Mouse (Mus musculus): Measurements from ENCODE around the gene Timm13. TPM values are rescaled to one million over a fixed set of nuclear protein-coding genes. Genes with fewer than 3 reads are reported as not detected.

The Timm13 gene
- total RNA-seq (2022) = 100 to 1,000 TPM; 117 to 135 (median 123) TPM

DNA sequence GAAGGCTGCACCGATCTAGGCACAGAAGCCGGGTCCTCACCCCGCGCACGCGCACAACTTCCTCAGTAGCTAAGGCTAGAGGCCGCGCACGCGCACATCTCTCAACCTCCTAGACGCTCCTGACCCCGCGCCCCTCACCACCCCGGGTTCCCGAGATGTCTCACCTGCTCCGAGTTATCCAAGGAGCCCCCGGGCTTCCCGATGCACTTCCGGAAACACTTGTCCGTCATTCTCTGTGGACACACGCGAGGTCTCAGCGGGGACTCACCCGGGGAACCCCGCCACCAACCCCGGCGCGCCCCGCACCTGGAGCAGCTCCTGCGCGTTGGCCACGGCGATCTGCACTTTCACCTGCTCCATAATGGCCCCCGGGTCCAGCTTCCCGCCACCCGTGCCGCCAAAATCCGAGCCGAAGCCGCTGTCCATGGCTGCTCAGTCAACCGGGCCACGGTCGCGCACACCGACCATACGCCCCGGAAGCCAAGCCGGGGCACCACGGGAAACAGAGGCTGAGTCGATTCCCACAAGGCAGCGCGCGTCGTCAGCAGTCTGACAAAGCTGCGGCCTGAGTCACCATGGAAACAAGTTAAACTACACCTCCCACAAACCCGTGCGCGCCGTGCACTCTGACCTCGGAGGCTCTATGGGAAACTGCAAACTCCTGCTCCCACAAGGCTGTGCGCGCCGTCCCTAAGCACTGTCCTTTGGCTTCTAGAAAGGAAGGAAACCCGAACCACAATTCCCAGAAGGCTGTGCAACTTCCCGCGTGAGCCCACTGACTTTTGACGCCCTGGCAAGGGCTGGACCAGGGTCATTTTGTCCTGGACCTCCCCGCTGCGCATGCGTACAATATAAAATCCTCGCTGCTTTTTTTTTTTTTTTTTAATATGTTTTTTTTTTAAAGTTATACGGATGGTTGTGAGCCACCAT is at the start of gene Timm13:
Gene Timm13, minus strand, starts transcription at position 652 of the 930 bp plus-strand sequence.
- peak; percentile 99 for DNase-seq (ENCODE audit: low spot score)

DNA sequence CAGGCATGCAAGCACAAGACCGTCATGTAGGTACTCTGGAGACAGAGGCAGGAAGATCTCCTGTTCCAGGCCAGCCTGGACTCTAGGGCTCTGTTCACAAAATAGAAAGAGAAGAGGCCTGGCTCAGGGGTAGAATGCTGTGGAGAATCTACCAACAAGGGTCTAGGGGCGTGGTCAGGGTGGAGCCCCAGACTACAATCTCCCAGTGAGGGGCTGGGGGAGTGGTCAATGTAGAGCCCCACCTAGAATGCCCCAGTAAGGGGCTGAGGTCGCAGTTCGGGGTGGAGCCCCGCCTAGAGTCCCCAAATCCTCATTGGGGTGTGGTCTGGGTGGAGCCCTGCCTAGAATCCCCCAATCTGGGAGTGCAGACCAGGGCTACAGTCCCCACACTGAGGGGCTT is 49.5 kb upstream of the Timm13 start:
- DNase-seq (ENCODE audit: low spot score) = no peak

GRCm38 (mm10) chr10:80949081-80949480 is 48.3 kb upstream of the Timm13 start:
- no peak for DNase-seq (ENCODE audit: low spot score)

DNA sequence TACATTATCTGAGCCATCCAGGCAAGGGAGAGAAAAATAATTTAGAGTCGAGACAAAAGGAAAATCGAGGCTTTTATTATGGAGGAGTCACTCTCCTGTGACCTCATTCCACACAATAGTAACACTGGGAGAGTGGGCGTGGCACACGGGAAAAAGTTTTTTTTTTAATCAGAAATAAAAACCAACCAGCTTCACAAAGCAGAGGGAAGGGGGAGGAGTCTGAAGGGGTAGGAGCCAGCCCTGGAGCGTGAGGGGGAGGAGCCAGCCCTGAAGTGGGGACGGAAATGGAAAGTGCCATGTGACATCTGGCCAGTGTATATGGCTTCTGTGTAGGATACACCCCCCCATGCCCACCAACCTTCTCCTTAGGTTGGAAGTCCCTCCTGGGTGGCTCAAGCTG is 47.8 kb upstream of the Timm13 start:
- no peak for DNase-seq (ENCODE audit: low spot score)

GRCm38 (mm10) chr10:80947802-80948201 is 47.0 kb upstream of the Timm13 start:
- DNase-seq (ENCODE audit: low spot score) = no peak

DNA sequence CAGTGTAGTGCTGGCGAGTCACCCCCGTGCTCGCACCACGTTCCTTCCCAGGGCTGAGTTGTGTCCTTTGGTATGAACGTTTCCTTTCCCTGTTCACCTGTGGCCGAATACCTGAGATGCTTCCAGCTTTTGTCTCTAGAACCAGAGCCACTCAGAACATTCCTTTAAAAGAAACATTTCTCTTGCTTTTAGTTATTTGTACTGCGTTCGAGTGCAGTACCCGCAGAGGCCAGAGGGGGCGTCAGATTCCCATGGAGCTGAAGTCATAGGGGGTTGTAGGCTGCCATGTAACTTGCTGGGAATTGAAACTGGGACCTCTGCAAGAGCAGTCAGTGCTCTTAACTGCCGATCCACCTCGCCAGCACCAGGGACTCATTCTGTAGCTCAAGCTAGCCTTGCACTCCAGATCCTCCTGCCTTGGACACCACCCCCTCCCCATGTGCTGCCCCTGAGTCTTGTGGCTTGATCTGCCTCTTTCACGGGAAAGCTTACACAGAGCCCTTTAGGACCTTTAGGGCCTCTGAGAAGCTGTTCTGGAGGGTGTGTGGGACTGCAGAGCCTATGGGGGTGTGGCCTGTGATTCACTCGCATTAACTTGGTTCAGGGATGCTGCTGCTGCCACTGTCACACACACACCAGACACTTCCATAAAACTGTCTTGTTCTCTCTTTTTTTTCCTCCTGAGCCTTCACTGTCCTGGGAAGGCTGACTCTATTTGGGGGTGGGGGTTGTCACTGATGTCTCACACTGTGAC is 46.1 kb upstream of the Timm13 start:
- no peak for DNase-seq (ENCODE audit: low spot score)

- DNase-seq (ENCODE audit: low spot score) = no peak
Measured at GRCm38 (mm10) chr10:80944231-80944630, 43.5 kb upstream of the Timm13 start.

- DNase-seq (ENCODE audit: low spot score) = no peak
Measured at GRCm38 (mm10) chr10:80943701-80944100, 42.9 kb upstream of the Timm13 start.

DNA sequence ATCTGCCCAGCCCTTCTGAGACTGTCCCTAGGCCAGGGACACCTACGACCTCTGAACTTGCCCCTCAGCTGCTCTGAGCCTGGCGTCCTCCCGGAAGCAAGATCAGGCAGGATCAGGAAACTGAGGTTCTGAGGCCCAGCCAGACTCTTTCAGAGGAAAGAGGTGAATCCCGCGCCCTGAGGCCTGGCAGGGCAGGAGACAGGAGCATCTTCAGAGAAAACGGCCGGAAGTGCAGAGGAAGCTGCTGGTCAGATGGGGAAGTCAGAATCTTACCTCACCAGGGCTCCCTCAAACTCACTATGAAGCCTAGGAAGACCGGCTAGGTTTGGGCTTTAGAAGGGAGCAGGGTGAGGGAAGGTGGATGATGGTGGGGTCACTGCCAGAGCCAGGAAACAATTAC is 42.1 kb upstream of the Timm13 start:
- DNase-seq (ENCODE audit: low spot score) = no peak

DNA sequence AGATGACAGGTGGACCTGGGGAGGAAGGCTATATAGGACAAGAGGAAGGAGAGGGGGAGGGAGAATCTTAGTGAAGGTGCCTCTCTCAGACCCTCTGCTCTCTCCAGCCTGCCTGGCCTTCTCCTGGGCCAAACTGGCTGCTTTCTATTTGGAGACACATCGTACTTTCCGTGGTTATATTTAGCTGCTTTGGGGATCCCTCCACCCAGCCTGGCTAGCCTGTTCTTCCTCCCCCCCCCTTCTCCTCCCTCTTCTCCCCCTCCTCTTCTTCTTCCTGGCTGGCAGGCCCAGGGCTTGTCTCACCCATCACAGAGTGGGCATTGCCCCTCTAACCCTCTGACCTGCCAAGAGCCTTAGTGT is 40.2 kb upstream of the Timm13 start:
- DNase-seq (ENCODE audit: low spot score) = peak; percentile 65

DNA sequence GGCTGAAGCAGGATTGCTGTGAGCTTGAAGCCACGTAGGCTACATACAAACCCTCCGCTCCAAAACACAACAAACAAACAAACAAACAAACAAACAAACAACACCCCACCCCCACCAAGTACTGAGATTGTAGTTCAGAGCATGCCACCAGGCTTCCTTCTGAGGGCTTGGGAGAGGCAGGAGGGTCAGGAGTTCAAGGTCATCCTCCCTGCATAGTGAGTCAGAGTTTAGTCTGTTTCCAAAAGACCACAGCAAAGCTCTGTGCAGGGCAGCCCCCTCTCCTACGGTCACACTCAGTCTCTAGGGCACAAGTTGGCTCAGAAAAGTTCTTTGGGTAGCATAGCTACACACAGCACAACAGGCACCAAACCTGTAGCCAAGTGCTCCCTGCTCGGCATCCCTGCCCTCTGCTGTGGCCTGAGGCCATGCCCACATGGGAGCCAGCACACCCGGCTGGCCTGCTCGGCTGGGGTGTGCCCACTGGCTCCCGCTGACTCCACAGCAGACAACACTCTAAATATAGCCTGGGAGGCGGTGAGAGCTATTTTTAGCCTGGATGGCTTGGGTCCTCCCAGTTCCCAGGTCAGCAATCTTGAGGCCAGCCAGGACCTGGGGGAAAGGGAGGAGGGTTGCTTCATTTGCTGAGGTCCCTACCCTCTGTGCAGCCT is 39.7 kb upstream of the Timm13 start:
- DNase-seq (ENCODE audit: low spot score) = peak; percentile 79

DNA sequence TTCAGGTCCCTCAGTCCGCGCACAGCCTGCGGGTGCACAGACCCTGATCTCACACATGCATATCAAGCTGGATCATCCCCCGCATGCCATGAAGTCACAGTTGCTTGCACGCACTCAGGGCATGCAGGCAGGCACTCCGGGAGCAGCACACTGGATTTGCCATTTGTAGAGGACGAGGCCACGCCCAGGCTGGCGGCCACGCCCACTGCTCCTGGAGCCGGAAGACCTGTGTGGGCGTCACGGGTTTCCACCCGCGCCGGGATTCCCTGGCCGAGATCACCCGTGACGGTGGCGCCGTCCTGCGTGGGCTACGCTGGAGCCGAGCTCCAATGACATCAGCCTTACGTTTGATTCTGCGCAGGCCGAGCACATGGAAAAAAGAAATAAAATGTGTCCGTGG is 38.9 kb upstream of the Timm13 start:
- peak; percentile 75 for DNase-seq (ENCODE audit: low spot score)

DNA sequence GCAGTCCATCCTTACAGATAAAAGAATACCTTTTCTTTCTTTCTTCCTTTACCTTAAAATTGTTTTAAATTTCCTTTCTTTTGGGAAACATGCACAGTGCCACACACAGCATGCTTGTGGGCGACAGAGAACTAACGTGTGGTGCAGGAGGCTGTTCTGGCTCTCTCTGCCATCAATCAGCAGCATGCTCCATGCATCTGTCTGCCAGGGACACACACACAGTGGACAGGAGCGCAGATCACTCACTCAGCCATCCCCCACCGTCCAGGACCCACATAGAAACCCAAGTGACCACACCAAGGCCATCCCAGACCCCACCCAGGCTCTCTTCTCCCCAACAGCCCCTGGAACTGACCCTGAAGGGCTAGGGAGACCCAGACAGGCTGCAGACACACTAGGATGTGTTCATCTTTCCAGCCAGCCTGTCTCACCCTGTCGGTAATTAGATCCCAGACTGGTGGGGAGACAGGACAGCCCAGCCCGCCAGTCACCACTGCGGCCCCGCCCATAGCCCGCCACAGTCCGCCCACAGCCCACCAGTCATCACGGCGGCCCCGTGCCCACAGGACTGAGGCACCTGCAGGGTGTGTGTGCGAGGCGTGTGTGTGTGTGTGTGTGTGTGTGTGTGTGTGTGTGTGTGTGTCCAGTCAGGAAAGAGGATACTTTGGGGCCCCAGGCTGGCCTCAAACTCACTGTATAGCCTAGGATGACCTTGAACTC is 38.2 kb upstream of the Timm13 start:
- no peak for DNase-seq (ENCODE audit: low spot score)

- no peak for DNase-seq (ENCODE audit: low spot score)
Measured at GRCm38 (mm10) chr10:80937646-80938045, 36.9 kb upstream of the Timm13 start.

DNA sequence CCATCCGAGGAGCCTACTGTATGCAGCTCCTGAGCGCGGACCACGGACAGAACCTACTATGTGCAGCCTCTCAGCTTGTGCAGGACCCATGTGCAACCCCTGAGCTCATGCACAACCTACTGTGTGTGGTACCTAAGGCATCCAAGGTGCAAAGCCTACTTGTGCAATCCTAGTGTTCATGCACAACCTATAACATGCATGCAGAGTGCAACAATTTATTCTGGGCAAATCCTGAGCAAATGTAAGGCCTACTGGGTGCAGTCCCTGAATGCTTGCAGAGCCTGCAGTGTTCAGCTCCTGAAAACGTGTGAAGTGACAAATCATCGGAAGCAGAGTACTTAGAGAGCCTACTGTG is 36.0 kb upstream of the Timm13 start:
- DNase-seq (ENCODE audit: low spot score) = no peak

GRCm38 (mm10) chr10:80936135-80936809 is 35.5 kb upstream of the Timm13 start:
- no peak for DNase-seq (ENCODE audit: low spot score)

- DNase-seq (ENCODE audit: low spot score) = no peak
Measured at GRCm38 (mm10) chr10:80935698-80936097, 34.9 kb upstream of the Timm13 start.

DNA sequence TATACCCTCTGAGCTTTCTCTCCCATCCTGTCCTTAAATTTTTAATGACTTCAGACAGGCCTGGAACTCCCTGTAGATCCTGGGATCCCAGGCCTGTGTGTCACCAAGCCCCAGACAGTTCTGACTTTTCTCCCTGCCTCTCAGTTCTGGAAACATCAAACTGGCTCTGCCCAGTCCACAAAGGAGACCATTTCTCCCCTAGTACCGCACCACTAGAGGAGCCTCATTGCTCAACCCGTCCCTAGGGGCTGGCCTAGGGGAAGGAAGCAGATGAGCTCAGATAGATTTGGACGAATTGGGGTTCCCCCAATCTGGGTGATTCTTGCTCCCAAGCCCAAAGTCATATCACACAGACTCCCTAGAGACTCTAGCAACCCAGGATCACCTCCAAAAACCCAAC is 34.5 kb upstream of the Timm13 start:
- no peak for DNase-seq (ENCODE audit: low spot score)

DNA sequence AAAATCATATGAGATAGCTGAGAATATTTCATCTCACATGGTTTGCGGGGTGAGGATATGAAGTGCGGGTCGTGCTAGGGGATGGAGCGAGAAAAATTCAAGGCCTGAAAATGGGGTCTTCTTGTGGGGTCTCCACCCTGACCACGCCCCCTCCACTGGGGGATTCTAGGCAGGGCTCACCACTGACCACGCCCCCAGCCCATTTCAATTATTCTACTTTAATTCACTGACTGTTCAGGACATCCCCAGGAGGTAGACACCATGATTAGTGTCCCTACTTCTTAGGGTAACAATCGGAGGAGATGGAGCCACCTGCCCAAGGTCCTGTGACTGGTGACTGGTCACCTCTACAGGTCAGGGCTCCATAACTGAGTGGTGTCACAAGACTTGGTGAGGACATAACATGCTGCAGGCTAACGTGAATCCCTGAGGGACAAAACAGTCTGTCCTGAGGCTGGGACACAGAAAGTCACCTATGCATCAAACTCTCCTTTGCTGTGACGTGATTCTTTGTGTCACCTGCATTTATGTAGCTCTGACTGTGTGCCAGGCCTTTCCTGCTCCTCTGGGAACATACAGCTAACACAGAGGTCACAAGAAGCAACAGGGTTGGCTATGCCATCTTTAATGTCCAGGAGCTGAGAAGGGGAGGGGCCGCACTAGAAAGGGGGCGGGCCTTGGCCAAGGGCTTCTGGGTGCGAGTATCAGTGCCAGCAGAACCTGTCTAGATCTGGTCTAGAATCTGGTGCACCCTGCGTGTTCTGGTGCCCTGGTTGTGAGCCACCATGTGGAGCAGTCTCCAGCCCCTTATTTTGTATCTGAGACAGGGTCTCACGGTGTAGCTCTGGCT is 33.6 kb upstream of the Timm13 start:
- no peak for DNase-seq (ENCODE audit: low spot score)

DNA sequence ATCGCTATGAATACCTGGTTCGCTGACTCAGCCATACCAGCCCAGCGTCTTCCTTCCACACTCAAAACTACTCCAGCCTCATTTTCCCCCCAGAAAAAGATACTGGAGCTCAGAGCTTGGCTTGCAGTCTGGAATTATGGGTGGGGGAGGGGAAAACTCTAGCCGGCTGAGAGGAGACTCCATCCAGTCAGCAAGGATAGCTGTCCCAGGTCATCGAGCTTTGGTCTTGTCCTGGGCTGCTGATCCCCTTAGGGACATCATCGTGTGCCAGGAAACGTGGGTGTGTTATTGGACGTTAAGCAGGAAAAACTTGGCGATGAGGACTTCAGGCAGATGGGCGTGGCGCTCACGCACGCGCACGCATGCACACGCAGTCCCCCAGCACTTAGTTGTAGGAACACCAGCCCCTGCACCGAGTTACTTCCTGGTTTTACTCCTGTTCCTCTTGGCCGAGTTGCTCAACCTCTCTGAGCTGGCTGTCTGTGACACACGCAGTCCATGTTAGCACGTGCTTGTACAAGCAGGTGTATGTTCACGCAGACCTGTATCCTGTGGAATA is 32.7 kb upstream of the Timm13 start:
- DNase-seq (ENCODE audit: low spot score) = no peak
